Mouse (Mus musculus): ENCODE results near the gene Nhlh2. TPM values are rescaled to one million over a fixed set of nuclear protein-coding genes. Genes with fewer than 3 reads are reported as not detected.

Nhlh2 gene
- polyA plus RNA-seq, 2 experiments = 0.08 TPM; not detected in 1

GRCm38 (mm10) chr3:101990995-101991516 is 18.8 kb upstream of the Nhlh2 start:
- Histone ChIP-seq H3K4me3 (replicated peaks; ENCODE audit: low read length) (no peak overlapping the region), H3K27ac (replicated peaks; ENCODE audit: low read depth, low read length) (no peak overlapping the region), H3K36me3 (ENCODE audit: control insufficient read depth, insufficient read depth, low read length) (no peaks in the 10 kb centered on the region), H3K27me3 (ENCODE audit: control insufficient read depth, insufficient read depth, low read length) (no peaks in the 10 kb centered on the region), H3K4me2 (replicated peaks; ENCODE audit: low read depth, low read length, severe bottlenecking) (no peak overlapping the region), H3K9me3 (ENCODE audit: control insufficient read depth, low read length) (no peaks in the 10 kb centered on the region), H3K4me1 (ENCODE audit: control insufficient read depth, insufficient read depth, low read length) (no peaks in the 10 kb centered on the region), H3K9ac (ENCODE audit: low read depth, low read length, severe bottlenecking) (no peak overlapping the region)
- ATAC-seq (ENCODE audit: low FRiP score, low read depth) = no peak
- DNase-seq (ENCODE audit: low spot score) = no peak
- WGBS = 54% methylated on average over 6 of the region's 6 CpGs
- no peak for TF ChIP-seq POLR2A (IDR thresholded peaks at IDR 0.05; ENCODE audit: borderline replicate concordance, extremely low read depth, insufficient read depth, insufficient read length)

GRCm38 (mm10) chr3:101997851-101998250 is 12.0 kb upstream of the Nhlh2 start:
- Histone ChIP-seq H3K4me2 (replicated peaks; ENCODE audit: low read depth, low read length, severe bottlenecking) (no peak overlapping the region), H3K36me3 (ENCODE audit: control insufficient read depth, insufficient read depth, low read length) (no peaks in the 10 kb centered on the region), H3K27ac (replicated peaks; ENCODE audit: low read depth, low read length) (no peak overlapping the region), H3K27me3 (ENCODE audit: control insufficient read depth, insufficient read depth, low read length) (no peaks in the 10 kb centered on the region), H3K9ac (ENCODE audit: low read depth, low read length, severe bottlenecking) (no peak overlapping the region), H3K4me3 (replicated peaks; ENCODE audit: low read length) (no peak overlapping the region), H3K4me1 (ENCODE audit: control insufficient read depth, insufficient read depth, low read length) (no peaks in the 10 kb centered on the region), H3K9me3 (ENCODE audit: control insufficient read depth, low read length) (no peaks in the 10 kb centered on the region)
- ATAC-seq (ENCODE audit: low FRiP score, low read depth) (no peak), DNase-seq (ENCODE audit: low spot score) (no peak)
- no peak for TF ChIP-seq POLR2A (IDR thresholded peaks at IDR 0.05; ENCODE audit: borderline replicate concordance, extremely low read depth, insufficient read depth, insufficient read length)
- WGBS = 86% methylated on average over 3 of the region's 3 CpGs

GRCm38 (mm10) chr3:102010681-102011317 is 923 bp downstream of the Nhlh2 start:
- Histone ChIP-seq H3K4me3 (replicated peaks; ENCODE audit: low read length) (peak overlapping the region; percentile 37), H3K4me1 (ENCODE audit: control insufficient read depth, insufficient read depth, low read length) (peaks cover 17% of the 10 kb centered on the region), H3K9me3 (ENCODE audit: control insufficient read depth, low read length) (no peaks in the 10 kb centered on the region), H3K4me2 (replicated peaks; ENCODE audit: low read depth, low read length, severe bottlenecking) (peak overlapping the region; percentile 55; the same call in 1 of the 2 replicates), H3K9ac (ENCODE audit: low read depth, low read length, severe bottlenecking) (no peak overlapping the region), H3K36me3 (ENCODE audit: control insufficient read depth, insufficient read depth, low read length) (no peaks in the 10 kb centered on the region), H3K27me3 (ENCODE audit: control insufficient read depth, insufficient read depth, low read length) (peaks cover 63% of the 10 kb centered on the region), H3K27ac (replicated peaks; ENCODE audit: low read depth, low read length) (no peak overlapping the region)
- no peak for ATAC-seq (ENCODE audit: low FRiP score, low read depth)
- TF ChIP-seq POLR2A (IDR thresholded peaks at IDR 0.05; ENCODE audit: borderline replicate concordance, extremely low read depth, insufficient read depth, insufficient read length) = no peak
- WGBS = 4% methylated on average over 24 of the region's 24 CpGs
- no peak for DNase-seq (ENCODE audit: low spot score)

GRCm38 (mm10) chr3:102011318-102012075 is 1.6 kb downstream of the Nhlh2 start:
- peaks cover 17% of the 10 kb centered on the region for H3K4me1 ChIP-seq (ENCODE audit: control insufficient read depth, insufficient read depth, low read length)
- peak overlapping the region; percentile 55 for H3K4me2 ChIP-seq (replicated peaks; ENCODE audit: low read depth, low read length, severe bottlenecking)
- ATAC-seq (ENCODE audit: low FRiP score, low read depth) (no peak), DNase-seq (ENCODE audit: low spot score) (no peak)
- no peak for TF ChIP-seq POLR2A (IDR thresholded peaks at IDR 0.05; ENCODE audit: borderline replicate concordance, extremely low read depth, insufficient read depth, insufficient read length)
- H3K9me3 ChIP-seq (ENCODE audit: control insufficient read depth, low read length) = no peaks in the 10 kb centered on the region
- peak overlapping the region; percentile 25; the same call in 1 of the 2 replicates for H3K9ac ChIP-seq (ENCODE audit: low read depth, low read length, severe bottlenecking)
- no peaks in the 10 kb centered on the region for H3K36me3 ChIP-seq (ENCODE audit: control insufficient read depth, insufficient read depth, low read length)
- peak overlapping the region; percentile 37 for H3K4me3 ChIP-seq (replicated peaks; ENCODE audit: low read length)
- no peak overlapping the region for H3K27ac ChIP-seq (replicated peaks; ENCODE audit: low read depth, low read length)
- H3K27me3 ChIP-seq (ENCODE audit: control insufficient read depth, insufficient read depth, low read length) = peaks cover 63% of the 10 kb centered on the region
- WGBS = 2% methylated on average over 37 of the region's 48 CpGs

- TF ChIP-seq POLR2A (IDR thresholded peaks at IDR 0.05; ENCODE audit: borderline replicate concordance, extremely low read depth, insufficient read depth, insufficient read length) = no peak
- Histone ChIP-seq H3K4me1 (ENCODE audit: control insufficient read depth, insufficient read depth, low read length) (peaks cover 17% of the 10 kb centered on the region), H3K4me3 (replicated peaks; ENCODE audit: low read length) (peak overlapping the region; percentile 37), H3K4me2 (replicated peaks; ENCODE audit: low read depth, low read length, severe bottlenecking) (peak overlapping the region; percentile 55), H3K9ac (ENCODE audit: low read depth, low read length, severe bottlenecking) (peak overlapping the region; percentile 38; the same call in 1 of the 2 replicates), H3K27me3 (ENCODE audit: control insufficient read depth, insufficient read depth, low read length) (peaks cover 63% of the 10 kb centered on the region), H3K27ac (replicated peaks; ENCODE audit: low read depth, low read length) (no peak overlapping the region), H3K36me3 (ENCODE audit: control insufficient read depth, insufficient read depth, low read length) (no peaks in the 10 kb centered on the region), H3K9me3 (ENCODE audit: control insufficient read depth, low read length) (no peaks in the 10 kb centered on the region)
- WGBS = 3% methylated on average over 23 of the region's 23 CpGs
- DNase-seq (ENCODE audit: low spot score) (no peak), ATAC-seq (ENCODE audit: low FRiP score, low read depth) (no peak)
These were observed 2.3 kb downstream of the Nhlh2 start for GRCm38 (mm10) chr3:102012076-102012610.
